Mouse (Mus musculus) ovary, postnatal 36 days (tissue): Measurements from ENCODE around the gene Lsm11.

Experiments
- DNase-seq: peaks from one replicate; pipeline ENCODE4 v3.0.0; 2022; ENCODE audit warnings: low spot score, mixed read lengths

Lsm11 gene

GRCm38 (mm10) chr11:45927456-45927855 is 17.3 kb downstream of the Lsm11 start:
- DNase-seq, result no peak

GRCm38 (mm10) chr11:45926640-45927082 is 18.1 kb downstream of the Lsm11 start:
- peak; percentile 65 for DNase-seq

GRCm38 (mm10) chr11:45925436-45925835 is 19.3 kb downstream of the Lsm11 start:
- no peak for DNase-seq

GRCm38 (mm10) chr11:45921480-45921898 is 23.2 kb downstream of the Lsm11 start:
- no peak for DNase-seq

- no peak for DNase-seq
Observed at GRCm38 (mm10) chr11:45921026-45921425, 23.7 kb downstream of the Lsm11 start.

- no peak for DNase-seq
Observed at GRCm38 (mm10) chr11:45918836-45919235, 25.9 kb downstream of the Lsm11 start.

- DNase-seq, result no peak
Observed at GRCm38 (mm10) chr11:45918018-45918417, 26.7 kb downstream of the Lsm11 start.

GRCm38 (mm10) chr11:45916196-45916595 is 28.5 kb downstream of the Lsm11 start:
- DNase-seq, result no peak

GRCm38 (mm10) chr11:45910701-45911100 is 34.0 kb downstream of the Lsm11 start:
- DNase-seq, result no peak

GRCm38 (mm10) chr11:45908894-45909293 is 35.8 kb downstream of the Lsm11 start:
- no peak for DNase-seq

GRCm38 (mm10) chr11:45908070-45908469 is 36.7 kb downstream of the Lsm11 start:
- DNase-seq, result no peak

GRCm38 (mm10) chr11:45907301-45907700 is 37.4 kb downstream of the Lsm11 start:
- DNase-seq, result no peak

GRCm38 (mm10) chr11:45906109-45906786 is 38.5 kb downstream of the Lsm11 start:
- DNase-seq, result no peak

GRCm38 (mm10) chr11:45900233-45901015 is 44.3 kb downstream of the Lsm11 start:
- DNase-seq, result no peak

- no peak for DNase-seq
Observed at GRCm38 (mm10) chr11:45897392-45897791, 47.3 kb downstream of the Lsm11 start.

- DNase-seq, result no peak
Observed at GRCm38 (mm10) chr11:45892861-45893360, 51.8 kb downstream of the Lsm11 start.

GRCm38 (mm10) chr11:45890423-45890822 is 54.3 kb downstream of the Lsm11 start:
- DNase-seq, result no peak

GRCm38 (mm10) chr11:45889981-45890380 is 54.8 kb downstream of the Lsm11 start:
- no peak for DNase-seq

- no peak for DNase-seq
Observed at GRCm38 (mm10) chr11:45888471-45889030, 56.2 kb downstream of the Lsm11 start.

- no peak for DNase-seq
Observed at GRCm38 (mm10) chr11:45886596-45886995, 58.1 kb downstream of the Lsm11 start.

- no peak for DNase-seq
Observed at GRCm38 (mm10) chr11:45885606-45886230, 59.0 kb downstream of the Lsm11 start.

- DNase-seq, result no peak
Observed at GRCm38 (mm10) chr11:45884029-45884428, 60.7 kb downstream of the Lsm11 start.
